Mouse (Mus musculus) neural tube, embryonic 11.5 days (tissue): ENCODE measurements around the gene Dnajb14. TPM values are rescaled to one million over a fixed set of nuclear protein-coding genes. Genes with fewer than 3 reads are reported as not detected.

Source experiments
- ATAC-seq: fragments of 200-750 bp; cut with Nextera tagmentation; 2 replicates; pipeline ENCODE4 v1.8.0; 2017; ENCODE audit warnings: moderate number of reproducible peaks, mild to moderate bottlenecking, moderate TSS enrichment, moderate library complexity; ENCODE audit not compliant: insufficient read depth, low FRiP score, low TSS enrichment
- DNase-seq: peaks from one replicate; pipeline ENCODE4 v3.0.0-alpha.2; 2015; ENCODE audit warnings: low spot score
- H3K27ac ChIP-seq: fragments of 300-500 bp; sonication (generic); 2 replicates; pipeline ENCODE4 v1.5.1; 2014; ENCODE audit warnings: low read depth, mild to moderate bottlenecking, low read length
- H3K27me3 ChIP-seq: fragments of 300-500 bp; sonication (generic); 2 replicates; pipeline ENCODE4 v1.6.1; 2014; ENCODE audit warnings: mild to moderate bottlenecking, low read length, mixed read lengths; ENCODE audit not compliant: control insufficient read depth, insufficient read depth
- H3K36me3 ChIP-seq: fragments of 300-500 bp; sonication (generic); 2 replicates; pipeline ENCODE4 v1.6.1; 2014; ENCODE audit warnings: mild to moderate bottlenecking, low read length, moderate library complexity, mixed read lengths; ENCODE audit not compliant: control insufficient read depth, insufficient read depth
- H3K4me1 ChIP-seq: fragments of 300-500 bp; sonication (generic); 2 replicates; pipeline ENCODE4 v1.6.1; 2014; ENCODE audit warnings: low read length, mixed read lengths; ENCODE audit not compliant: control insufficient read depth, insufficient read depth
- H3K4me2 ChIP-seq: fragments of 300-500 bp; sonication (generic); 2 replicates; pipeline ENCODE4 v1.6.1; 2014; ENCODE audit warnings: low read depth, mild to moderate bottlenecking, moderate library complexity
- H3K4me3 ChIP-seq: fragments of 300-500 bp; sonication (generic); 2 replicates; pipeline ENCODE4 v1.5.1; 2014; ENCODE audit warnings: low read depth, low read length
- H3K9ac ChIP-seq: fragments of 300-500 bp; sonication (generic); 2 replicates; pipeline ENCODE4 v1.6.1; 2014; ENCODE audit warnings: mild to moderate bottlenecking, low read length
- H3K9me3 ChIP-seq: fragments of 300-500 bp; sonication (generic); 2 replicates; pipeline ENCODE4 v1.6.1; 2016; ENCODE audit warnings: low read length; ENCODE audit not compliant: control insufficient read depth
- WGBS: fragments of 180-500 bp; shearing (Covaris S2); extraction: QIAGEN DNeasy Blood & Tissue Kit; methylation state at CpG from one replicate; pipeline ENCODE4 v1.1.7; 2014; 5-methylcytosine and 5-hydroxymethylcytosine counted together
- polyA plus RNA-seq: library from polyadenylated mRNA; unstranded; fragments of >200 nt; fragmentation: Nextera tagmentation; extraction: Ambion mirVana; gene quantifications from 2 replicates; pipeline ENCODE4 v1.2.1, GENCODE M21; 2014

Gene Dnajb14
- polyA plus RNA-seq, 1 experiment from 2014 or later = 8.7 TPM

- DNase-seq (no peak), ATAC-seq (no peak)
- Histone ChIP-seq H3K36me3 (no peaks in the 10 kb centered on the region), H3K4me2 (no peak overlapping the region), H3K27ac (no peak overlapping the region), H3K4me3 (no peak overlapping the region), H3K9ac (no peak overlapping the region), H3K4me1 (no peaks in the 10 kb centered on the region), H3K9me3 (no peaks in the 10 kb centered on the region), H3K27me3 (no peaks in the 10 kb centered on the region)
- 82% methylated on average over 3 of the region's 3 CpGs for WGBS
Measured at GRCm38 (mm10) chr3:137855328-137855727, 12.1 kb upstream of the Dnajb14 start.

GRCm38 (mm10) chr3:137856061-137856460 is 11.4 kb upstream of the Dnajb14 start:
- H3K27me3 ChIP-seq = no peaks in the 10 kb centered on the region
- no peaks in the 10 kb centered on the region for H3K36me3 ChIP-seq
- ATAC-seq = no peak
- DNase-seq = no peak
- no peak overlapping the region for H3K9ac ChIP-seq
- H3K4me1 ChIP-seq = no peaks in the 10 kb centered on the region
- WGBS = 90% methylated on average over 7 of the region's 7 CpGs
- H3K27ac ChIP-seq = no peak overlapping the region
- no peaks in the 10 kb centered on the region for H3K9me3 ChIP-seq
- no peak overlapping the region for H3K4me3 ChIP-seq
- no peak overlapping the region for H3K4me2 ChIP-seq

- Histone ChIP-seq H3K9me3 (no peaks in the 10 kb centered on the region), H3K4me2 (no peak overlapping the region), H3K4me3 (no peak overlapping the region), H3K4me1 (no peaks in the 10 kb centered on the region), H3K36me3 (no peaks in the 10 kb centered on the region), H3K9ac (no peak overlapping the region), H3K27me3 (no peaks in the 10 kb centered on the region), H3K27ac (no peak overlapping the region)
- WGBS = 82% methylated on average over 8 of the region's 8 CpGs
- DNase-seq = no peak
- no peak for ATAC-seq
Measured at GRCm38 (mm10) chr3:137860394-137861170, 6.9 kb upstream of the Dnajb14 start.

DNA sequence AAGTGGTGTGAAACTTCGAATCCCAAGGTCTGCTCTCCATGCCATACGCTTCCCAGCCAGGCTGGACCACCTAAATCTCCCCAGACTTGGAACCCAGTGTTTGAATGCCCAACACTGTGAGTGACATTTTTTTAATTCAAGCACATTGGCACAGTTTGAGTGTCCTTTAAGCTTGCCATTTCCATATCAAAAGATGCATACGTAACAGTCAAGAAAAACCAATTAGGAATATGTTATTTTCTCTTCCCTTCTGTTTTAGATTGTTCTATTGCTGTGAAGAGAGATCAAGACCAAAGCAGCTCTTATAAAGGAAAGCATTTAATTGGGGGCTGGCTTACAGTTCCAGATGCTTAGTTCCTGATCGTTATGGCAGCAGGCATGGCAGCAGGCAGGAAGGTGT is 6.0 kb upstream of the Dnajb14 start:
- ATAC-seq = no peak
- no peak for DNase-seq
- Histone ChIP-seq H3K9ac (no peak overlapping the region), H3K36me3 (no peaks in the 10 kb centered on the region), H3K4me2 (no peak overlapping the region), H3K4me1 (no peaks in the 10 kb centered on the region), H3K27ac (no peak overlapping the region), H3K27me3 (no peaks in the 10 kb centered on the region), H3K9me3 (no peaks in the 10 kb centered on the region), H3K4me3 (no peak overlapping the region)
- WGBS = 98% methylated on average over 4 of the region's 4 CpGs

GRCm38 (mm10) chr3:137862600-137862999 is 4.9 kb upstream of the Dnajb14 start:
- Histone ChIP-seq H3K4me1 (peaks cover 6% of the 10 kb centered on the region; the same call in 1 of the 2 replicates), H3K4me3 (no peak overlapping the region), H3K27ac (no peak overlapping the region), H3K9me3 (no peaks in the 10 kb centered on the region), H3K27me3 (no peaks in the 10 kb centered on the region), H3K4me2 (no peak overlapping the region), H3K9ac (no peak overlapping the region), H3K36me3 (no peaks in the 10 kb centered on the region)
- no peak for ATAC-seq
- 95% methylated on average over 3 of the region's 3 CpGs for WGBS
- DNase-seq = no peak

DNA sequence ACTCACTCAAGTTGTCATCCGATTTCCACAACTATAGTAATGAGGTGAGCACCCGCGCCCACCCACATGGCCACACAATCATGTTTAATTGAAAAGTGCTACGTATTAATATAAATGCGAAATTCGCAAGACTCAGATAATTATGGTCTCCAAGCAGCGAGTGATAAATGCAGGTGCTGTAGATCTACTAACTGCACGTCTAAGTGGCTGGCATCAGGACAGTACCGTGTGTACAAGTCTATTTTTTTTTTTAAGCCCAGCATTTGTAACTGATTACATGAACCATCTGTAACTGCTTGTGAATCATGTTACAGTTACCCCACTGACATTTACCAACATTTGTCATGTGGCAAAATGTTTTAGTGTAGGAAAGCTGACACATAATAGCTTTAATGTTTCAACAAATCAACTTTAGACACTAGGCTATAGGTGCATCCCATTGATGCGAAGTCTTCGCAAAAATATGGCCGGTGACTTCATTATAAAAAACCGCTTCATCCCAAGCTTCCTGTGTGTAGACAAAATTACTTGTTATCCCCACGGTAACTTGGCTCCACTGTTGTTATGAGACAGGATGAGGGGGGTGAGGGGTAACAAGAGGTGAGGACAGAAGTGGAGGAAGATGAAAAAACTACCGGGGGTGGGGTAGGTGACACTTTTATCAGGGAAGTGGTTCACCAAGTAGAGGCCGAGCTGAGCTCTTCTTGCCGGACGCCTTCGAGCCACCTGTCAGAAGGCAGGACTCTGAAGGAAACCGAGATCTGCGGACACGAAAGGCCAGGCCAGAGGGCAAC is 3.9 kb upstream of the Dnajb14 start:
- Histone ChIP-seq H3K4me2 (peak overlapping the region; percentile 48), H3K9me3 (no peaks in the 10 kb centered on the region), H3K4me1 (peaks cover 6% of the 10 kb centered on the region; the same call in 1 of the 2 replicates), H3K9ac (peak overlapping the region; percentile 71), H3K4me3 (peak overlapping the region; percentile 88), H3K36me3 (no peaks in the 10 kb centered on the region), H3K27ac (peak overlapping the region; percentile 75), H3K27me3 (no peaks in the 10 kb centered on the region)
- DNase-seq = no peak
- no peak for ATAC-seq
- WGBS = 40% methylated on average over 22 of the region's 22 CpGs

DNA sequence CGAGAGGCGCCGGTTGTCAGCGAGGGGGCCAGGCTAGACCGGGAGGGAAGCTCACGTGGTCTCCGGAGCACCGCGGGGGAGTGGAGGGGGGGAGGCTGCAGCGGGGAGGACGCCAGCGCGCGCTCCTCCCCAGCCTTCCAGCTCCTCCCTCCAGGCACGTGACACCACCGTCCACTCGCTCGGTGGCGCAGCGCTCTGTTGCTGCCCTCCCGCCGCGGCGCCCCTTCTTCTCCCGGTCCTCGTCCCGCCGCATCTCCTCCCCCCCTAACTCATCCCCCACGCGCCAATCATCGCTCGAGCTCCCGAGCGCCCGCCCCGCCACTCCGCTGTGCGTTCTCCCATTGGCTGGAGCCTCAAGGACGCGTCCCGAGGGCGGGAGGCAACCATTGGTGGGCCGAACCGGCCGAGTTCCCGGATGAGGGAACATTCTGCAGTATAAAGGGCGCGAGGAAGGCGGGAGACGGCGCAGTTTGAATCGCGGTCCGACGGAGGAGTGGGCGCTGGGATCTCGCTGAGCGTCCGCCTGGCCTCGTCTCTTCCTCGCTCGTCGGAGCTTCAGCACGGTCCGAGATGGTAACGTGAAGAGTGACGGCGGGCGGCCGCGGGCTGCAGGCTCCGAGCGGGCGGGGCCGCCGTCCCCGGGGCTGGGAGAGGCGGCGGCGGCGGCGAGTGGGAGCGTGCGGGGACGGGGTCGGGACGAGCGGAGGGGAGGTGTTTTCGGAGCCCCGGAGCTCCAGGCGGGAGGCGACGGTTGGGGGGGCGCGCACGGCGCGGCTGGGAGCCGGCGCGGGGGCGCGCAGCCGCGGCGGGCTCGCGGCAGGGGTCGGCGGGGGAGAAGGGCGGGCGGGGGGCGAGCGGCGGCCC is 3.1 kb upstream of the Dnajb14 start, which contains the start of gene H2afz:
Gene H2afz, plus strand, starts transcription at position 364 of the 864 bp plus-strand sequence.
- no peaks in the 10 kb centered on the region for H3K27me3 ChIP-seq
- no peaks in the 10 kb centered on the region for H3K9me3 ChIP-seq
- peak within 1 kb of the TSS; percentile 95 for H3K9ac ChIP-seq
- WGBS = under 1% methylated on average over 49 of the region's 115 CpGs
- H3K4me2 ChIP-seq = peak within 1 kb of the TSS; percentile 48
- H3K27ac ChIP-seq = peak within 1 kb of the TSS; percentile 99
- H3K4me1 ChIP-seq = peaks cover 6% of the 10 kb centered on the region; the same call in 1 of the 2 replicates
- H3K4me3 ChIP-seq = peak within 1 kb of the TSS; percentile 88
- peak; percentile 93 for ATAC-seq
- no peaks in the 10 kb centered on the region for H3K36me3 ChIP-seq
- peak; percentile 99 for DNase-seq
